Mouse (Mus musculus): ENCODE results near the gene Zfp748.

The Zfp748 gene

GRCm38 (mm10) chr13:67553730-67554129 lies at the start of gene Zfp748:
TSS of gene Zfp748 (minus strand) at chr13:67553830.
- DNase-seq: no peak

GRCm38 (mm10) chr13:67572591-67573189 lies 19.1 kb upstream of the Zfp748 start:
- DNase-seq: no peak

GRCm38 (mm10) chr13:67552505-67553346 lies 904 bp downstream of the Zfp748 start:
- peak; percentile 85 to 89 for DNase-seq

- no peak for DNase-seq
Observed at GRCm38 (mm10) chr13:67545941-67546340, 7.7 kb downstream of the Zfp748 start.

GRCm38 (mm10) chr13:67527049-67527730 lies 26.4 kb downstream of the Zfp748 start:
- no peak for DNase-seq

GRCm38 (mm10) chr13:67525753-67526410 lies 27.7 kb downstream of the Zfp748 start, which contains the start of the genes Gm26965 and Zfp87:
TSS of gene Gm26965 (minus strand) at chr13:67526151.
TSS of gene Zfp87 (minus strand) at chr13:67526177.
- peak; percentile 92 to 95 for DNase-seq

- DNase-seq: peak in 1 of 2 experiments; percentile 12
Observed at GRCm38 (mm10) chr13:67500908-67501307, 52.7 kb downstream of the Zfp748 start.

- DNase-seq: peak; percentile 80 to 88
Observed at GRCm38 (mm10) chr13:67500084-67500719, 53.4 kb downstream of the Zfp748 start, which contains the start of gene Zfp58. TSS of gene Zfp58 (minus strand) at chr13:67500555.

GRCm38 (mm10) chr13:67495631-67496030 lies 58.0 kb downstream of the Zfp748 start:
- no peak for DNase-seq
